Mouse (Mus musculus) heart, postnatal 10 days (tissue): ENCODE data around the gene Grcc10. TPM values are rescaled to one million over a fixed set of nuclear protein-coding genes. Genes with fewer than 3 reads are reported as not detected.

ENCODE experiments used
- DNase-seq, 2 experiments: peaks; one replicate each; pipeline ENCODE4 v3.0.0; 2021
- intact Hi-C: fragments of 180-260 bp; cut with DNase I; formaldehyde crosslinking; loops from one replicate; pipeline ENCODE4 v1.15.1; 2025
- total RNA-seq, 2 experiments: library from RNA; stranded (reverse); gene quantifications; 2 replicates each; pipeline ENCODE4 v1.2.3; 2021

Grcc10 gene
- total RNA-seq, 2 experiments from 2014 or later, result 322 to 335 TPM

GRCm38 (mm10) chr6:124739231-124739796, 1.9 kb downstream of the Grcc10 start:
- intact Hi-C loops, result loop anchor here (5.0 kb wide), 1 partner anchor 37 kb away; no protein-coding TSS in a partner anchor

GRCm38 (mm10) chr6:124738511-124739023, 2.6 kb downstream of the Grcc10 start, which contains the start of gene Ptpn6:
TSS of gene Ptpn6 (minus strand) at chr6:124738714.
- intact Hi-C loops, result loop anchor here (5.0 kb wide), 1 partner anchor 36 kb away; no protein-coding TSS in a partner anchor
- no peak for DNase-seq

More at GRCm38 (mm10) chr6:124739231-124739796, 1.9 kb downstream of the Grcc10 start:
- no peak for DNase-seq

- no peak for DNase-seq
- intact Hi-C loops, result loop anchor here (5.0 kb wide), 1 partner anchor 35 kb away; no protein-coding TSS in a partner anchor
Measured at GRCm38 (mm10) chr6:124737040-124737439, 4.1 kb downstream of the Grcc10 start.

- DNase-seq, result no peak
- intact Hi-C loops, result no loop called here
Measured at GRCm38 (mm10) chr6:124734417-124734816, 6.8 kb downstream of the Grcc10 start.

- intact Hi-C loops, result no loop called here
- DNase-seq, result peak in 1 of 2 experiments; percentile 48
Measured at GRCm38 (mm10) chr6:124732476-124733370, 8.5 kb downstream of the Grcc10 start.

- intact Hi-C loops, result no loop called here
- DNase-seq, result no peak
Measured at GRCm38 (mm10) chr6:124731038-124731437, 10.1 kb downstream of the Grcc10 start.

DNA sequence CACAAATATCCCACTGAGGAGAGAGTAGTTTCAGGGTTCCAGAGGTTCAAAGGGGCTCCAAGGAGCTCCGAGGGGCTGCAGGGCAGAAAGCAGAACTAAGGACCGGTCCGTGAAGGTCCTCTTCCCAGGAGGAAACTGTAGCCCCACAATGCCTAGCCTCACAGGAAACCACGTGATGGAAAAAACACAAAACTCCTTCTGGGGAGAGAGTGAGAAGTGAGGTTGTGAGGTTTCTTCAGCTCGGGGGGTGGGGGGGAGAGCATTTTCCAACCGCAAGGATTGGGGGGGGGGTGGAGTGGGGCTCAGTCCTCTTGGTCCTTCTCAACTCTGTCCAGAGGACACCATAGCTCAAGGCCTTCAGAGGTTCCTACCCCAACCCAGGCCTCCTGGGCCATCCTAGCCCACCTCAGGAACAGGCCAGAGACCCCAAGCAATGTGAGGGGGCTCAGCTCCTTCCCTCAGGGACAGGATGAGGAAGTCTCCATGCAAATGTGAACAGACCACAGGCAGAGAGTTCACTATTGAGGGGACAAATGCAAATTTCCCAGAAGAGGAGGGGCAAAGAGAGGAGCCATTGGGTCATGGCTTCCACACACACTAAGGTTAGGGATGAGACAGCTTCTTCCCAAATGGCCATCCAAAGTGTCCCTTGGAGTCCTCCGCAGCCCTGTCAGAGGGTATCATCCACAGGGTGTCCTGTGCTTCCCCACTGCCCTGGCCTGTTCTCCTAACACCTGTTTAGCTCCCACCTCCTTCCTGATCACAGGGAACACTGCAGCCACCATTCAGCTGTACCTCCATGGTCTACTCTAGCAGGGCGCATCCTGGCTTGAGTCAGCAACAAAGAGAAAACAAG, 11.1 kb downstream of the Grcc10 start:
- no peak for DNase-seq
- intact Hi-C loops, result no loop called here

- intact Hi-C loops, result no loop called here
- DNase-seq, result no peak
Measured at GRCm38 (mm10) chr6:124728621-124729020, 12.6 kb downstream of the Grcc10 start.

- no peak for DNase-seq
- intact Hi-C loops, result no loop called here
Measured at GRCm38 (mm10) chr6:124724472-124724871, 16.7 kb downstream of the Grcc10 start.

- intact Hi-C loops, result no loop called here
- no peak for DNase-seq
Measured at GRCm38 (mm10) chr6:124723541-124723940, 17.6 kb downstream of the Grcc10 start.

DNA sequence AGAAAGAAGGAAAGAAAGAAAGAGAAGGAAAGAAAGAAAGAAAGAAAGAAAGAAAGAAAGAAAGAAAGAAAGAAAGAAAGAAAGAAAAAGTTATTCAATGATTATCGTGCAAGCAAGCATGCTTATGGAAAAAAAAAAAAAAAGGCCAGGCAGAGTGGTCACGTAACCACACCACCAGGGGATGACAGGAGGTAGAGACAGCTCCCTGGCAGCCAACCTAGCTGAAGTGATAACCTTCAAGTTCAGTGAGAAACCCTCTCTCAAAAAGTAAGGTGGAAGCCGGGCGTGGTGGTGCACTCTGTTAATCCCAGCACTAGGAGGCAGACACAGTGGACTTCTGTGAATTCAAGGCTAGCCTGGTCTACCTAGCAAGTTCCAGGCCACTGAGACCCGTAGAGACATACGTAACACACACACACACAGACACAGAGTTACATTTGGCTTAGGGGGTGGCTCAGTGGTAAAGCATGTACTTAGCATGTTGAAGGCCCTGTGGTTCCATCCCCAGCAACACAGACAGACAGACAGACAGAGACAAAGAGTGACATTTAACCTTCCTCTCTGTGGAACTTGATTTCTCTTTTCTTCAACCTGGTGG, 18.2 kb downstream of the Grcc10 start:
- DNase-seq, result peak; percentile 67 to 73

DNA sequence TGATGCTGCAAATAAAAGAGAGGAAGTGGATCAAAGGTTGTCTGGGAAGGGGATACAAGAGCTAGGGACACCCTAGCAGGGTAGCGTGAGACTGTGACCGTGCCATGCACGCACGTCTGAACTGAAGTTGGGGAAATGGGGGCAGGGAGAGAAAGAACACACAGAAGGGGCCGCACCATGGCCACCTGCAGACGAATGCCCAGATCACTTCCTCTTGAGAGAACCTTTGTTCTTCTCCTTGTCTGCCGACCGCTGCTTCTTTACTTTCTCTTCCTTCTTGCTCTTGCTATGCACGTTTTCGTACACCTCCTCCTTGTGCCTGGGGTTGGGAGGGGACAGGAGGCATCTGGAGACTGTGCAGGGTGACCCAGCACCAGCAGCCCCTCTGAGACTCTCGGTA, 20.3 kb downstream of the Grcc10 start:
- intact Hi-C loops, result no loop called here
- no peak for DNase-seq

More for the DNA sequence above, 18.2 kb downstream of the Grcc10 start:
- intact Hi-C loops, result no loop called here

- intact Hi-C loops, result no loop called here
- DNase-seq, result peak; percentile 53 to 62
Measured at GRCm38 (mm10) chr6:124719354-124719978, 21.7 kb downstream of the Grcc10 start.

DNA sequence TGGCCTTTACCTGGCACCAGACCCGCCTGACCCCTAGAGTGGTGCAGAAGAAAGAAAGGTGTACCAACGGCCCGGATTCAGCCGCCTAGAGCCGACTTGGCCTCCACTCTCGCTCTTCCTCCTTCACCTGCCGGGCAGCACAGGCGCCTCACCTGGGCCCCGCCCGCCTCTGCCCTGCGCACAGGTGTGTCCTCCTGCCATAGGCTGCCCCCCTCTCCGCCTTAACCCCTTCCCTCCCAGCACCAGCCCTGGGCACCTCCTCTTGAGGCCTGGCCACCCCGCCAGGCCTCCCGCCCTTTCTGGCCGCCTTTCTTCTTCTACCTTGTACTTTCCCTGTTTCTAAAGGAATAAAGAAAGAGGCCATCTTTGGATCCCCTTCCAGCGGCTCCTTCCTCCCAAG, 22.5 kb downstream of the Grcc10 start:
- intact Hi-C loops, result no loop called here
- no peak for DNase-seq

DNA sequence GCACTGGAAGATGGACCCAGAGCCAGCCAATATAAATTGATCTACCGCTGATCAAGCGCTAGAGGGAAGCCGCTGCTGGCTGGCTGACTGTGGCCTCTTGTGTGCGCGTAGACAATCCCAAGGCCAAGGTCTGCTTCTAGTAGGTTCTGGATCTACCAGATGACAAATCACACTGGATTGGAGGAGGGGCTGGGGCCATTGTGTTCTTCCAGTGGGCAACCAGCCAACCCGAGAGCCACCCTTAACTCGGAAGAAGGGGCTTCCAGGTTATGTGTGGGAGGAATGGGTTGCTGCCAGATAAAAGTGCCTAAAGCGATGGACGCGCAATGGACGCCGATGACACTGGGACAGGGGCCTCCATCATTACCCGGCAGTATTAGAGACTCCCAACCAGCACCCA, 23.2 kb downstream of the Grcc10 start:
- DNase-seq, result no peak
- intact Hi-C loops, result no loop called here

GRCm38 (mm10) chr6:124716864-124717490, 24.2 kb downstream of the Grcc10 start:
- peak in 1 of 2 experiments; percentile 61 for DNase-seq

GRCm38 (mm10) chr6:124712918-124713317, 28.3 kb downstream of the Grcc10 start:
- intact Hi-C loops, result loop anchor here (1.0 kb wide), 1 partner anchor 28 kb away; the partner anchor contains the start of gene Grcc10
- DNase-seq, result no peak

More at GRCm38 (mm10) chr6:124716864-124717490, 24.2 kb downstream of the Grcc10 start:
- intact Hi-C loops, result no loop called here

- intact Hi-C loops, result loop anchor here (1.0 to 2.0 kb wide), 2 partner anchors 29 to 49 kb away; partner anchors contain the start of genes Grcc10 and Lpcat3
- DNase-seq, result peak; percentile 99
Measured at GRCm38 (mm10) chr6:124711824-124712782, 29.1 kb downstream of the Grcc10 start, which contains the start of the genes Emg1 and Phb2. TSS of gene Emg1 (minus strand) at chr6:124712178. TSS of gene Phb2 (plus strand) at chr6:124712336.
